Mouse (Mus musculus): ENCODE measurements around the gene Zfp664.

- no peak for TF ChIP-seq CTCF (IDR thresholded peaks at IDR 0.05; ENCODE audit: low read depth)
- TF ChIP-seq EP300 (optimal IDR thresholded peaks at IDR 0.05) = no peak
Measured at GRCm38 (mm10) chr5:124930603-124931002, 68.1 kb downstream of the Zfp664 start.

Data from stomach, postnatal 0 days (tissue).